Mouse (Mus musculus): ENCODE data around the gene Yod1. TPM values are rescaled to one million over a fixed set of nuclear protein-coding genes. Genes with fewer than 3 reads are reported as not detected.

The Yod1 gene
- polyA plus RNA-seq, 1 experiment from 2014 or later: 15.8 TPM

GRCm38 (mm10) chr1:130744961-130745360 is 27.8 kb downstream of the Yod1 start:
- no peak for ATAC-seq (ENCODE audit: low FRiP score)
- Histone ChIP-seq H3K9me3 (replicated peaks) (no peaks in the 10 kb centered on the region), H3K27ac (replicated peaks) (no peak overlapping the region), H3K9ac (replicated peaks) (no peak overlapping the region), H3K4me3 (replicated peaks) (no peak overlapping the region), H3K4me2 (no peak overlapping the region), H3K27me3 (replicated peaks) (no peaks in the 10 kb centered on the region), H3K4me1 (no peaks in the 10 kb centered on the region), H3K36me3 (no peaks in the 10 kb centered on the region)
- WGBS: 89% methylated on average over 5 of the region's 5 CpGs

DNA sequence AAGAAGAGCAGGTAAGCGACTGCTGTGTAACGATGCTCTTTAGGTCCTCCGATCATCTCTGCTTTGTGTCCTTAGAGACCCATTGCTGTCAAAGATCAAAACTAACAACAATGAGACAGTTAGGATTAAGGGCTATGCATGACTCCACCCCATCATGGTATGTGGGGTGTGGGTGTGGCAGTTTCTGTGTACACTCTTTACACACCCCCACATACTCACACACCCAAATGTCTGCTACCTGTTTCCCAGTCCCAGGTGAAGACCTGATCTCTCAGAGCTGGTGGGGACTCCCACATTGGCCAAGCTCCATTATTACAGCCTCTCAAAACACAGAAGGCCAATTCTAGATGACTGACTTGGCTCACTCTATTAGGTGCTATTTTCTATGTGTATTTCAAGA is 28.5 kb downstream of the Yod1 start:
- WGBS: 97% methylated on average over 3 of the region's 3 CpGs
- ATAC-seq (ENCODE audit: low FRiP score): no peak
- Histone ChIP-seq H3K4me3 (replicated peaks) (no peak overlapping the region), H3K9ac (replicated peaks) (no peak overlapping the region), H3K27me3 (replicated peaks) (no peaks in the 10 kb centered on the region), H3K36me3 (no peaks in the 10 kb centered on the region), H3K4me2 (no peak overlapping the region), H3K27ac (replicated peaks) (no peak overlapping the region), H3K4me1 (no peaks in the 10 kb centered on the region), H3K9me3 (replicated peaks) (no peaks in the 10 kb centered on the region)

GRCm38 (mm10) chr1:130746819-130747218 is 29.7 kb downstream of the Yod1 start:
- Histone ChIP-seq H3K4me2 (no peak overlapping the region), H3K4me1 (no peaks in the 10 kb centered on the region), H3K9ac (replicated peaks) (no peak overlapping the region), H3K27me3 (replicated peaks) (no peaks in the 10 kb centered on the region), H3K36me3 (no peaks in the 10 kb centered on the region), H3K4me3 (replicated peaks) (no peak overlapping the region), H3K9me3 (replicated peaks) (no peaks in the 10 kb centered on the region), H3K27ac (replicated peaks) (no peak overlapping the region)
- WGBS: 87% methylated on average over 3 of the region's 3 CpGs
- ATAC-seq (ENCODE audit: low FRiP score): no peak

GRCm38 (mm10) chr1:130759689-130760088 is 42.6 kb downstream of the Yod1 start:
- 87% methylated on average over 9 of the region's 9 CpGs for WGBS

DNA sequence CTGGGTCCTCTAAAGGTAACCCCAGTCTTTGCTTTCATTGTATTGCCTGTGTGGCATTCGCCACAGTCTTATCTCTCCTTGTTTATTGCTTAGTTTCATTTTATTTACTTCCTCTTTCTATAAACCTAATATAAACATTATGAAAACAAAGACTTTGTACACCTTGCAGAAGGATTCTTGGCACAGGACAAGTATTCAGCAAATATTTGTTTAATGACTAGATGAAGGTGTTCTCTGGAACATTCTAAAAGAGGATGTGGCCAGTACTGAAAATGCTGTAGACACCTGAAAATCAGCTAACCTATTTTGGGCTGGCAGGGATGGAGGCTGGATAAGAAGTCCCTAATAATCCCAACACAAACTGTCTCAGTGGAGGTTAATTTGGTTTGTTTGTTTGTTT is 44.5 kb downstream of the Yod1 start:
- ATAC-seq (ENCODE audit: low FRiP score): no peak
- WGBS: 77% methylated on average over 1 of the region's 1 CpGs
- Histone ChIP-seq H3K9ac (replicated peaks) (no peak overlapping the region), H3K9me3 (replicated peaks) (no peaks in the 10 kb centered on the region), H3K4me3 (replicated peaks) (no peak overlapping the region), H3K27me3 (replicated peaks) (no peaks in the 10 kb centered on the region), H3K36me3 (no peaks in the 10 kb centered on the region), H3K4me1 (no peaks in the 10 kb centered on the region), H3K27ac (replicated peaks) (no peak overlapping the region), H3K4me2 (no peak overlapping the region)

More at GRCm38 (mm10) chr1:130759689-130760088, 42.6 kb downstream of the Yod1 start:
- Histone ChIP-seq H3K27me3 (replicated peaks) (no peaks in the 10 kb centered on the region), H3K4me2 (no peak overlapping the region), H3K9ac (replicated peaks) (no peak overlapping the region), H3K4me3 (replicated peaks) (no peak overlapping the region), H3K9me3 (replicated peaks) (no peaks in the 10 kb centered on the region), H3K4me1 (no peaks in the 10 kb centered on the region), H3K36me3 (no peaks in the 10 kb centered on the region), H3K27ac (replicated peaks) (no peak overlapping the region)
- ATAC-seq (ENCODE audit: low FRiP score): no peak

DNA sequence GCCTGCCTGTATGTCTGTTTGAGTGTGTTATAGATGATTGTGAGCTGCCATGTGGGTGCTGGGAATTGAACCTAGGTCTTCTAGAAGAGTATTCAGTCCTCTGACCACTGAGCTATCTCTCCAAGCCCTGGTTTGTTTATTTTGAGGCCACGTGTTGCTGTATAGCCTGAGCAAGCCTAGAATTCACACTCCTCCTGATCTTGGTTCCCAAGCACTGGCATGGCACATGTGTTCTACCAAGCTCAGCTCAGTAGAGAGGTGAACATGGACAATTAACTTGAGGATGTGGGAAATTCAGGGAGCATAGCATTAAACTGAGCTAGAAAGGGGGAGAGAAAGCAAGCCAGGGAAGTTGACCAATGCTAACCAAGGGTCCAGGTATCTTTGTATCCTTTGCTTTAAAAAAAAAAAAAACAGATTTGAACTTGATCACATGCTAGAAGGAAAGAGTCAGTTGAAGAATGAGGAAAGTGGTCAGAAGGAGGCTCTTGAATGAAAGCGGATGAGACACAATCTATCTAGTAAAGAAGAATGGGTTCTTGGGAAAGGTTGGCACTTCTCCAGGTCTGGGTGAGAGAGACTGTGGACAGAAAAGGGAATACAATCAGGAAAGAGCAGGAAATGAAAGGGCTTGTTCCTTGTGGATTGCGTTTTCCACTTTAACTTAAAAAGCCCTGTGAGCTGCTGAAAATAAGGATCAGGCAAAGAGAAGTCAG is 45.1 kb downstream of the Yod1 start:
- Histone ChIP-seq H3K27ac (replicated peaks) (no peak overlapping the region), H3K36me3 (no peaks in the 10 kb centered on the region), H3K27me3 (replicated peaks) (no peaks in the 10 kb centered on the region), H3K9me3 (replicated peaks) (no peaks in the 10 kb centered on the region), H3K9ac (replicated peaks) (no peak overlapping the region), H3K4me3 (replicated peaks) (no peak overlapping the region), H3K4me2 (no peak overlapping the region), H3K4me1 (no peaks in the 10 kb centered on the region)
- WGBS: 83% methylated on average over 3 of the region's 3 CpGs
- no peak for ATAC-seq (ENCODE audit: low FRiP score)

- Histone ChIP-seq H3K36me3 (no peaks in the 10 kb centered on the region), H3K4me3 (replicated peaks) (no peak overlapping the region), H3K4me1 (no peaks in the 10 kb centered on the region), H3K4me2 (no peak overlapping the region), H3K27ac (replicated peaks) (no peak overlapping the region), H3K9me3 (replicated peaks) (no peaks in the 10 kb centered on the region), H3K27me3 (replicated peaks) (no peaks in the 10 kb centered on the region), H3K9ac (replicated peaks) (no peak overlapping the region)
- WGBS: 87% methylated on average over 12 of the region's 12 CpGs
- ATAC-seq (ENCODE audit: low FRiP score): no peak
Measured at GRCm38 (mm10) chr1:130764027-130764461, 46.9 kb downstream of the Yod1 start.

DNA sequence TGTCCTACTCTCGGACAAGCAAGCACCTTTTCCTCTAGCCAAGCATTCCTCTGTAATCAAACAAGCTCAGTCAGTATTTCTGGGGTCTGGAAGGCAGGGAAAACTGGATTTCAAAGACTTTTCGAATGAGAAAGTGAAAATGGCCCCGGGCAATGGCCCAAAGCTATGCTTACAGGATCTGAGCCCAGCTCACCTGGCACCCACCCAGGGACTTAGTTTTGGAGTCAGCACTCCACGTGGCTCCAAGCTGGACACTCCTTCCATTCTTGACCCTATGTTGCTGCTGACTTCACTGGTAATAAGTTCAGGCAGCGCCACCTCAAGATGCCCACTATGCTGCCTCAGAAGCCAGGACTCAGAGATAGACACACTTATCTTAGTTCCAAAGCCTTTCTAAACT is 49.9 kb downstream of the Yod1 start:
- ATAC-seq (ENCODE audit: low FRiP score): no peak
- H3K9me3 ChIP-seq (replicated peaks): no peaks in the 10 kb centered on the region
- WGBS: 92% methylated on average over 5 of the region's 5 CpGs

DNA sequence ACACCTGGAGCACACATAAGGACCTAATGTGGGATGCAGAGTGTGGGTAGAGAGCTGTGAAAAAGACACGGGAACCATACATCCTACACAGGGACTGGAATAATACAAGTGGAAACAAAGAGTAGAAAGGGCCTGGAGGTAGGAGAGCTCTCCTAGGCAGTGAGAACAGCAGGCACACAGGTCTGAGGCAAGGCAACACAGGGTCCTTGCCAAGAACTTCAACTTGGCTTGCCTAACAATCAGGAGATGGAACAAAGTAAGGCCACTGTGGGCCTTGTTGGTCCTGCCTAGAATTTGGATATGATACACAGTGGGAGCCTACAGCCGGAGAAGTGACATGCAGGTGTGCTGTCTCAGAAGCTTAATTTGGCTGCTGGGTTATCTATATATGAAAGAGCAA is 52.8 kb downstream of the Yod1 start:
- no peak overlapping the region for H3K4me2 ChIP-seq
- H3K4me1 ChIP-seq: no peaks in the 10 kb centered on the region
- no peak overlapping the region for H3K9ac ChIP-seq (replicated peaks)
- no peaks in the 10 kb centered on the region for H3K36me3 ChIP-seq
- no peaks in the 10 kb centered on the region for H3K27me3 ChIP-seq (replicated peaks)
- H3K4me3 ChIP-seq (replicated peaks): no peak overlapping the region
- no peak overlapping the region for H3K27ac ChIP-seq (replicated peaks)
- WGBS: 90% methylated on average over 2 of the region's 2 CpGs
- H3K9me3 ChIP-seq (replicated peaks): no peaks in the 10 kb centered on the region
- ATAC-seq (ENCODE audit: low FRiP score): no peak

More for the DNA sequence above, 49.9 kb downstream of the Yod1 start:
- no peaks in the 10 kb centered on the region for H3K4me1 ChIP-seq
- H3K36me3 ChIP-seq: no peaks in the 10 kb centered on the region
- H3K27me3 ChIP-seq (replicated peaks): no peaks in the 10 kb centered on the region
- no peak overlapping the region for H3K4me3 ChIP-seq (replicated peaks)
- H3K9ac ChIP-seq (replicated peaks): no peak overlapping the region
- no peak overlapping the region for H3K27ac ChIP-seq (replicated peaks)
- H3K4me2 ChIP-seq: no peak overlapping the region

DNA sequence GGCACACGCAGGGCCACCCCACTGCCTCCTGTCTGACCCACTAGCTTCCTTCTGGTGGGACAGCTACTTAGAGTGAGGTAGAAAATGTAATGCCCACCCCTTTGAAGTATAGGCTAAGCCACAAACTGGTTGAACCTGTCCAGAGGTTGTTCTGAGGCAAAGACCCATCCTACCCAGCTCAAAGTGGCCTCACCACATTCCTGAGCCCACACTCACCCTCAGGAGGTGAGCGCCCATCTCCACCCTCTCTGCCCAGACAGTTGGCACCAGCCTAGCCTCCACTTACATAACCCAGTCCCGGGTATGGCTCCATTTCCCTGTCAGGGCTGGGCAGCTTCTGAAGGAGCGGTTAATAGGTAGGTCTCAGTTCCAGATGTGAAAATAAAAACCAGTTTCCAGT is 53.4 kb downstream of the Yod1 start:
- no peaks in the 10 kb centered on the region for H3K4me1 ChIP-seq
- 92% methylated on average over 4 of the region's 4 CpGs for WGBS
- no peak overlapping the region for H3K4me2 ChIP-seq
- H3K9ac ChIP-seq (replicated peaks): no peak overlapping the region
- H3K4me3 ChIP-seq (replicated peaks): no peak overlapping the region
- H3K9me3 ChIP-seq (replicated peaks): no peaks in the 10 kb centered on the region
- H3K27me3 ChIP-seq (replicated peaks): no peaks in the 10 kb centered on the region
- no peak for ATAC-seq (ENCODE audit: low FRiP score)
- H3K27ac ChIP-seq (replicated peaks): no peak overlapping the region
- H3K36me3 ChIP-seq: no peaks in the 10 kb centered on the region

DNA sequence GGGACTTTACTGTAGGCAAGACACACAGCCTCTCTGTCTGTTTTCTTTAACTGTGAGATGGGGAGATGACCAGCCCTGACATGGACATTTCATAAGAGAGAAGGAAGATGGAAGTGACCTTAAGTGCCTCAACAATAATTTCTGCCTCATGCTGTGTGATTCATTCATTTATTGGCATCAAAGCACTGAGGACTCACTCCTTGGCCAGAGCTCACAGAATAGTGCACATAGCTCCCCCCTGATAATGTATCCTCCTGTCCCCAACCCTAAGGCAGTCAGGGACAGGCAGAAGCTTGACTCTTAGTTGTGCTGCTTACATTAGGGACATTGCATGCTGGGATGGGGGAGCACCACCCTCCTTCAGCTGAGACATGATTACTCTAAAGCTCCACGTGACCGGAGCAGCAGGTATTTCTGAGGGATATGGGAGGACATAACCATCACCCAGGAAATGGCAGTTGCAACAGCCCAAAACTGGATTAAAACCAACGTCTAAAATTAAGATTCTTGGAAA is 53.9 kb downstream of the Yod1 start:
- ATAC-seq (ENCODE audit: low FRiP score): no peak
- 82% methylated on average over 3 of the region's 3 CpGs for WGBS
- Histone ChIP-seq H3K9me3 (replicated peaks) (no peaks in the 10 kb centered on the region), H3K36me3 (no peaks in the 10 kb centered on the region), H3K27ac (replicated peaks) (no peak overlapping the region), H3K9ac (replicated peaks) (no peak overlapping the region), H3K4me2 (no peak overlapping the region), H3K4me1 (no peaks in the 10 kb centered on the region), H3K4me3 (replicated peaks) (no peak overlapping the region), H3K27me3 (replicated peaks) (no peaks in the 10 kb centered on the region)

All from neural tube, embryonic 15.5 days (tissue).